Mouse (Mus musculus) monocyte, adult 2 months (primary cell): ENCODE results near the gene Gnai2.

Experiments used
- DNase-seq, 2 experiments: peaks; one replicate each; pipeline ENCODE4 v3.0.0; 2022; ENCODE audit warnings: low spot score in 2 of 2, low read depth in 1 of 2

Gnai2 gene

DNA sequence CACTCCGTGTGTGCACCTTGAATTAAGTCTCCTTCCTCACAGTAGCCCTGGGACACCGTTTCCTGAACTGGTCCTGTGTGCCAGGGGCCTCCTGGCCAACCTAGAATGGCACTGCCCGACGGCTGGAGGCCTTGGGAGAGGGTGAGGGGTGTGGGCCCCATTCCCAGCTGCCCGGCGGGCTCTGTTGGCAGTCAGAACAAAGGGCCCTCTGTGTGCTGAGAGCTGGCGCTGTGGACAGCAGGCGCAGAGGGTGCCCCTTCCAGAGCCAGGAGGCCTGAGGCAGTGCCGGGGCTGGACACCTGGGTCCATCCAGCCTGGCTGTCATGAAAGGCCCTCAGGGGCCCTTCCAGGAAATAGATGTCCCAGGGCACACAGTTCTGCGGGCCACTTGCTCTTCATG is 24.4 kb upstream of the Gnai2 start:
- no peak for DNase-seq

DNA sequence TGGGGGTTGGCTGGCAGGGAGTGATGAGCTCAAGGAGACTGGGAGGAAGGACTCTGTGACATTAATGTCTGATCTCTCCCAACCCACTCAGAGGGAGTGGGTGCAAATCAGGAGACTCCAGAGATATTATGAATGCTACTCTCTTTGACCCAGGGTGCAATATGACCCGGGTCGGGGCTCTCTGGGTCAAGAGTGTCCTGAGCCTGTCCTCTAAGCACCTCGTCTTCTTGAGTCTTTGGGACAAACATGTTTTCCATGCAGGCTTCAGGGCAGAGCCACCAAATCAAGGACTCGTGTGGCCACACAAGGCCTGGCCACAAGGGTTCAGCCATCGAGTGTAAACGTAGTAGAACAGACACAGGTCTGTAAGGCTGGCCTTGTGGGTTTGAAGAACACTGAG is 22.9 kb upstream of the Gnai2 start:
- no peak for DNase-seq

DNA sequence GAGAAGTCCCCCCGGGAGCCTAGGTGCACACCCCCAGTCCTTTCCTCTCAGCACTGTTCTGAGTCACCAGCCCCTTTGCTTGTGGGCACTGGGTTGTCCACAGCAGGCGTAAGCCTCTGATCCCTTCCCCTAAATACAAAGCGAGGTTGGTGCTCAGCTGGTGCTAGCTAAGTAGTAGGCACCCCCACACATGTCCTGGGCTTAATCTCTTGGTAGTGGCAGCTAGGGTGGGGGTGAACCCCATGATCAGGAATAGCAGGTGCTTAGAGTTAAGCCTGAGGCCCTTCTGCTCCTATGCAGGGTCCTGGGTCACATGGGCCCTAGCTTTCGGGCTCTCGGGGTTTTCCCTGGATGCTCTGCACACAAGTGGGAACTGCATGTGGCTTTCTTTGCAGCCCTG is 22.0 kb upstream of the Gnai2 start:
- no peak for DNase-seq

DNA sequence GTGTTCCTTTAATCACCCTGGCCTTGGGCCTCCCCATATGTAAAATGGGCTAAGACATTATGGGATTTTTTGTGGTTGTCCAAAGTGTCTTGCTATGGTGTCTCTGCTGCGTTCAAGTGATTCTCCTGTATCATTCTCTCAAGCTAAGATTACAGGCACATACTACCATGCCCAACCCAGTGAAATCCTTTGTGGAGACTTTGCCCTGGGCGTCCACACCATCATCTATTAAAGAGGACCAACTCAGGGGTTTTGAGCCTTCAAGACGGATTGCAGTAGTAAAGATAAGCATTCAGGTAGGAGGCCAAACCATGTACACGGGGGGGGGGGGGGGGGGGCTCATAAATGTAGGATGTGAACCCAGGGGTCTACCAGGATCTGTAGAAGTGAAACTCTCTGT is 19.4 kb upstream of the Gnai2 start:
- no peak for DNase-seq

DNA sequence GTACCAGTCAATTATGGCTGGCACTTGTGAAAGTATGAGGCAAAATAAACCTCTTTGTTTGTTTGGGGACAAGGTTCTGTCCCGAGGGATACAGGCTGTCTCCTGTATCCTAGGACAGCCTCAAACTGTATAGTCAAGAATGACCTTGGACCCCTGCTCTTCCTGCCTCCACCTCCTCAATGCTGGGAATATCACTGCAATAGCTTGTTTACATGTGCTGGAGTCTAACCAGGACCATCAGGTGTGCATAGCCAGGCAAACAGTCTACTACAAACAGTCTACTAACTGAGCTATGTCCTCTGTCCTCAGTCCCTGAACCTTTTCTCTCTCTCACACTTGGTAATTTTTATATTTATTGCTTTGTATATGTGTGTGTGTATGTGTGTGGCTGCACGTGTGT is 18.3 kb upstream of the Gnai2 start:
- DNase-seq: no peak

DNA sequence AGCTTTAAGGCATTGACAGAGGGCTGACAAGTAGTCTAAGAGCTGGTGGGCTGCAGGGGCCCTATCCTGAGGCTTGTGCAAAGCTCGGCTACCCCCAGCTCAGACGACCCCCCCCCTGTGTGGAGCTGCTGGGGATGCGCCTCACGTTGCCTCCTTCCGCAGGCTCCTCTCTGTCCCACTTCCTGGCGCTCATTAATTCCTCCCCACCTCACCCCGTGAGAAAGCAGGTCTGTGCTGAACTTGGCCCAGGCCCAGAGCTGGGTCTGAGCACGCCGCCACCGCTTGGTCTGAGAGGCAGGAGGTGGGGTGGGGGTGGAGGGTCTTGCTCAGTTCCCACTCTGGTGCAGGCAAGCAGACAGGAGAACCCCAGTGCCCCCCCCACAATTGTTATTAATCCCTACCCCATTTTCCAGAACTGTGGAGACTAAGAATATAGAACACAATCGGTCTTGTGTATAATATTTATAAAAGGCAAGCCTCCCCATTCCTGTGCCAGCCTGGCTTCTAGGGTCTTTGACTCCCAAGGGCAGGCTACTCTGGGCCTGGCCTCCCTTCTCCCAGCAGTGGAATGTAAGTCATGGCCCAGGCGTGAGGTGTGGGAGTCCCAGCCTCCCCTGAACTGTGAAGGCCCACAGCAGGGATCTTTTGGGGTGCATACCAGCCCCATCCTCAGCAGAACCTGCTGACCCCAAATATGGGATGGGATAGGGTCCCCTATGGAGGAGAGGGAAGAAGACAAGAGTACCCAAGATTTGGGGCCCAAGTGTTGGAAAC is 15.7 kb upstream of the Gnai2 start:
- DNase-seq: no peak

DNA sequence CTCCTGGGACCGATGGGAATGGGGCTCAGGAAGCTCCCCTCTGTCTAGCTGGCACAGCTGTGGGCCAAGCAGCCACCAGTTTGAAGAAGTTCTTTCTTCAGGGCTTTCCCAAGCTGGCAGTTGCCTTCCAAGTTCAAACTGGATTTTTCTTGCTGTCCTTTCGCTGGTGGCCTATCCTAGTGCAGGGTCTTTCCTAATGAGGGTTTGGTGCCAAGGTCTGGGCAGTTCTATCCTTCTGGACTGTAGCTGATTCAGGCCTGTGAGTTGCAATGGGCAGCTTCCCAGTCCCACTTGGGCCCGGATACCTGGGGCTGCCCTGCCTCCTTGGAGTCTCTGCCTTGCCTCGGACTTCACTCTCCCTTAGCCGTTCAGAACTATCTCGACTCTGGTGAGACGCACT is 15.1 kb upstream of the Gnai2 start:
- no peak for DNase-seq

DNA sequence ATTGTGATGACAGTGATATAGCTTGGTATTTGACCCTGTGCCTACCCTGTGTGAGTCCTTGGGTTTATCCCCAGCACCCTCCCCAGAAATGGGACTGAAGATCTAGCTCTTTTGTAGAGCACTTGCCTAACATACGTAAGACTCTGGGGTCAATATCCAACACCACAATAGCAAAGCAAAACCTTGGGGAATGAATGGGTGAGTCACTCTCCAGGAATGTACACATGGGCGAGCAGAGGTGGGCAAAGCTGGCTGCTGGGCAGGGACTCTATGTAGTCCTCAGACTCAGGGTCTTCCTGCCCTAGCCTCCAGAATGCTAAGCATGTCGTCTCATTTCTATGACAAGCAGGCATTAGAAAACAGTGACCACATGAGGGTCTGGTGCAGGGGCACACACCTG is 13.6 kb upstream of the Gnai2 start:
- DNase-seq: no peak

DNA sequence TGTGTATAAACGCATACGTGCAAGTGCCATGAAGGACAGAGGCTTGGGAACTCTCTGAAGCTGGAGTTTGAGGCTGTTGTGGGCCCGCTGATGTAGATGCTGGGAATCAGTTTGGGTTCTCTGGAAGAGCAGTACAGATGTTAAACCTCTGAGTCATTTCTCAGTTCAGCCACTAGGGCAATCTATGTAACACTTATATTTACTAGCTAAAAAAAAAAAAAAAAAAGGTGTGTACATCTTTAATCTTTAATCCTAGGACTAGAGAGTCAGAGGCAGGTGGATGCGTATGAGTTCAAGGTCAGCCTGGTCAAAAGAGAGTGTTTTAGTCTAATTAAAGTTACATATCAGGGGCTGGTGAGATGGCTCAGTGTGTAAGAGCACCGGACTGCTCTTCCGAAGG is 11.8 kb upstream of the Gnai2 start:
- no peak for DNase-seq

DNA sequence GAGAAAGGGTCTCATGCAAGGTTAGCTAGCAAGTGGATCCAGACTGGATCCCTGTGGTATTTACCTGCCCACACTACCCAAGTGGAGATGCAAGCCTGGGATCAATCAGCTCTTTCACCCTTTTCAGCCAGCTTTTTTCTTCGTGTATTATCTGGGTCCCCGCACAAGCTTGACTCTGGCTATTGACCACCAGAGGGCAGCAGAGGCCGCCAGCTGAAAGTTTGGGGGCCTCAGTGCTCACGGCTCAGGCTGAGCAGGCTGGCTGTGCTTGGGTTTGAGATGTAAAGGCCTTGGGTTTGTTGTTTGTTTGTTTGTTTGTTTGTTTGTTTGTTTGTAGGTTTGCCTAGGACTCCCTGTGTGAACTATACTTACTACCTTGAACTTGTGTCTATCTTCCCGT is 10.4 kb upstream of the Gnai2 start:
- DNase-seq: peak in 1 of 2 experiments; percentile 49

DNA sequence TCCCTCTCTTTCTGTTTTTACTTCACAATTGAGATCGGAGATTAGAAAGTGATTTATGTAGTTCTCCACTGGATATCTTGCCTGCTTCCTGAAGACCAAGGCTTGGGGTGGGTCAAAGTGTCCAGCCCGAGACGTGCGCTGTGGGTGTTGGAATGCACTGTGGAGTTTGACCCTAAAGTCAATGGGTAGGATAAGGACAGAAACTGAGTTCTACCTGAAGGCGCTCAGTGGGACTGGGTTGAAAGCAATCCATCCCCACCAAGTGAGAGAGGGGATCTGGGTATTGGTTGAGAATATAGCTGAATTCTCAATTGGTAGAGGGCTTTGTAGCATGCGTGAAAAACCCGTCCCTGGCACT is 10.0 kb upstream of the Gnai2 start:
- no peak for DNase-seq

DNA sequence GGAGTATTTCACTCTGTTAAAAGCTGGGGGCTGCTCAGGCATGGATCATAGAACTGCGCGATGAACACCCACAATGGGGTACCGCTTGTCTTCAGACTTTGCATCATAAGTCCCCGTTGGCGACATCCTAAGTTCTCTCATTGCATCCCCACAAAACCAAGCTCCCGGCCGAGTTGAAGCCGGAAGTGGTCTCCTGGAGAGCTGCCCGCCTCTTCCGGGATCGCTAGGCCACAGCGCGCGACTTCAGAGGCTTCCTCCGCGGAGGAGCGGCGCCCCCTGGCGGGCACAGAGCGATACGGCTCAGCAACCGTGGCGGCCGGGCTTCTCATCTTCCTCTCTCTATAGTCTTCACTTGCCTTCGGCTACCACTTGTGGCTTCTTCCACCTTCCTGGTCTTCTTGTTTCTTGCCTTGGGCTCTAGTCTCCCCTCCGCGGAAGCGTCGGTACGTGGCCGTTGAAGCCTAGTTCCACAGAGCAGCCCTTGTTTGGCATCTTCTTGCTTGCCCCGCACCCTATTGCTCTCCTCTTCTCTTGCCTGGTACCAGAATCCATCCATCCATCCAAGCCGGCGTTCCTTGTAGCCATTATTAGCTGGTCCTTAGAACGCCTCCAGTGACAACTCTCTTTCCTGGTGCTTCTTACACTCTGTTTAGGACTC is 9.5 kb upstream of the Gnai2 start:
- peak; percentile 78 to 85 for DNase-seq

DNA sequence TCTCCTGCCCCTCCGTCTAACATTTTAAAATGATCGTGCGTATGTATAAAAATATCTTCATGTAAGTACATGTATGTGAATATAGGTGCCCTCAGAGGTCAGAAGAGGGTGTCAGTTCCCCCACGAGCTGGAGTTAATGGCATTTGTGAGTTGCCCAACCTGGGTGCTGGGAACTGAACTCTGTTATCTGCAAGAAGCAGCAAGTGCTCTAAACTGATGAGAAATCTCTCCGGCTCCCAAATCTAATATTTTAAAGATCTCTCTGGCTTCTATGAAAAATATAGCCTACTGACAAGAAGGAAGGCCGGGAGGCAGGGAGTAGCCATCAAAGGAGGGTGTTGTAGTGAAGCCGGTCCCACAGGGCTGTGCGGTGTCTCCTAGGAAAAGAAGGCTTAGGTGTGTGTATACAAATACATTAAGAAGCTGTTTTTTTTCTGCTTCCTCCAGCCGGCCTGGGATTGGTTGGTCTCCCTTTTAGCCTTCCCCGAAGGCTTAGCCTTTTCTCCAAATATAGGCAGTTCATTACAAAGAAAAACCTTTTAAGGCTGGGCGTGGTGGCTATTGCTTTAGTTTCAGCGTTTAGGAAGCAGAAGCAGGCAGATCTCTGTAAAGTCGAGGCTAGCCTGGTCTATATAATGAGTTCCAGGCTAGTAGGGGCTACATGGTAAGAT is 8.5 kb upstream of the Gnai2 start:
- no peak for DNase-seq

DNA sequence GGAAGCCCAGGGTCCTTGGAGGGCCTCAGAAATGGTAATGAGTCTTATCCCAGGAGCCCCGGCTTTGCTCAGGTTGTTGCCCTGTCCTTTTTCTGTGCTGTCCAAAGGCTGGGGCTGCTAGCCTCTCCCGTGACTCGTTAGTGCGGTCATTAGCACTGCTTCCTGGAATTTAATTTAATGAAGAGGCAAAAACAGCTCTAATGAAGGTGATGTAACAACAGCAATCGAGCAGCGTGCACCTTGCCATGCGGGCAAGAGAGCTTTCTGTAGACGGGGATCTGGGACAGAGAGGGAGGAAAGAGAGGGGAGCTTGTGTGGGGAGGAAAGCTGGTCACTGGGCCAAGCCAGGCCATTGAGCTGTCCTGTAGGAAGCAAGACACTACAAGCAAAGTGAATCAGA is 6.5 kb upstream of the Gnai2 start:
- DNase-seq: no peak

DNA sequence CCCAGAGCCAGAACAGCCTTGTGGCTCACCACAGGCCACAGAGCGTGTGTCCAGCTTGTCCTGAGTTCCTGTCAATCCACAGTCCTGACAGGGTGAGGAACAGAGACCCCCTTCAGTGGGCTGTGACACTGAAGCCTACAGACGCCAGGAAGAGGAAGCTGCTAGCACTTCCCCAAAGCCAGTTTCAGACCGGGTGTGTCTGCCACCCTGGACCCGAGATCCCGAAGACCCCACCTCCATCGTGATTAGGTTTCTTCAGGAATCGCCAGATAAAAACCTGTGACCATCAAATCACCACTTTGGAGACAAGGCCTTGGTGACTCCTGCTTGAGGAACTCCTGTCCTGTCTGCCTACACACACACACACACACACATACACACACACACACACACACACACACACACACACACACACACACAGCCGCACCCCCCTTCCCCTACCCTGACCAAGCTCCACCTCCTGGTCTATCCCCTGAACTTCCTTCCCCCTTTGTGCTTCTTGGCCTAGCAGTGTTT is 5.1 kb upstream of the Gnai2 start:
- DNase-seq: peak; percentile 66 to 72

DNA sequence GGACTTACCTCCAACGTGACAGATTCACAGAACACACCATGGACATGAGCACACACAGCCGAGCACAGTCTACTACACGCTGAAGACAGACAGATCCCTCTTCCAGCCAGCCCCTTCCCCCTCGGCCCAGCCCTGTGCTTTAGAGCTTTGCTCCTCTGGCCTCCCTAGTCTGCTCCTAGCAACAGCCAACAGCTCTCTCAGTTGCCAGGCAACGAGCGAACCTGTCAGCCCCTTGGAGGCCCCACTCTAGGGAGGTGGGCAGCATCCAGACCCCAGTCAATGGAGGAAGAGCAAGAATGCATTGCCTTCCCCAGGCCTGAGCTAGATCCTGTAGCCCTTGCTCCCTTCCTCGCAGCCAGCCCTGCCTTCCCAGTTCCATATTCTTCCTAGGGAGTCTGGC is 1.9 kb upstream of the Gnai2 start:
- no peak for DNase-seq

DNA sequence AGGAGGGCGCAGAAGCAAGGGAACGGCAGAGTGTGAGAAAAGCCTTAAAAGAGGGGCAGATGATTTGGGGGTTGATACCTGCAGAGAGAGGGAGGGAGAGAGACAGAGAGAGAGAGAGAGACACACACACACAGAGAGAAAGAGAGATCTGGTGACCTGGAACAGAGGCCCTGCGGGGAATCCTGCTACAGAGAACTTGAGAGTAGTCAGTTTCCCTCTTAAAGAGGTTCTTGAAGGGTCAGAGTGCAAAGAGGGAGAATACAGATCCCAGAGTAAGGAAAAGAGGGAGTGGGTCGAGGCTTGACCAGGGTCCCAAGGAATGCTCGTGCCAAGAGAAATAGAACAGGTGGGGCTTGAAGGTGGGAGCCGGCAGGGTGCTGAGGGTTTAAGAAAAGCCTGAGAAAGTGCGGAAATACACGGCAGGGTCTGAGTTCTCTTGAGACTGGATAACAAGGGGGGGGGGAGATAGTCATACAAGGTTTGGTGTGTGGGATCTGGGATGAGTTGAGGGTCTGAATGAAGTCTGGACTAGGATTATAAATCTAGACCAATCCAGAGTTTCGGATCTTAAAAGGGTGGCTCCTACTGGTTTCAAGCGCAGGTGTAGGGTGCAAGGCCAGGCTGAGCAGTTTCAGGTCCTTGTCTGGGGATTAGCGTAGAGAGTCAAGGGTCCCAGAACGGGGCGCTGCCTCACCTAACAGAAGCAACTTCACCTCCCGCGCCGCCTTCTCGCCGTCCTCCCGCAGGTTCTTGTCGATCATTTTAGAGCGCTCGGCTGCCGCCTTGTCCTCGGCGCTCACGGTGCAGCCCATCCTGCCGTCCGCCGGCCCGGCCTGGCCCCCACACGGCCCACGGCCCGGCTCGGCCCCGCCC is 525 bp downstream of the Gnai2 start:
- no peak for DNase-seq

DNA sequence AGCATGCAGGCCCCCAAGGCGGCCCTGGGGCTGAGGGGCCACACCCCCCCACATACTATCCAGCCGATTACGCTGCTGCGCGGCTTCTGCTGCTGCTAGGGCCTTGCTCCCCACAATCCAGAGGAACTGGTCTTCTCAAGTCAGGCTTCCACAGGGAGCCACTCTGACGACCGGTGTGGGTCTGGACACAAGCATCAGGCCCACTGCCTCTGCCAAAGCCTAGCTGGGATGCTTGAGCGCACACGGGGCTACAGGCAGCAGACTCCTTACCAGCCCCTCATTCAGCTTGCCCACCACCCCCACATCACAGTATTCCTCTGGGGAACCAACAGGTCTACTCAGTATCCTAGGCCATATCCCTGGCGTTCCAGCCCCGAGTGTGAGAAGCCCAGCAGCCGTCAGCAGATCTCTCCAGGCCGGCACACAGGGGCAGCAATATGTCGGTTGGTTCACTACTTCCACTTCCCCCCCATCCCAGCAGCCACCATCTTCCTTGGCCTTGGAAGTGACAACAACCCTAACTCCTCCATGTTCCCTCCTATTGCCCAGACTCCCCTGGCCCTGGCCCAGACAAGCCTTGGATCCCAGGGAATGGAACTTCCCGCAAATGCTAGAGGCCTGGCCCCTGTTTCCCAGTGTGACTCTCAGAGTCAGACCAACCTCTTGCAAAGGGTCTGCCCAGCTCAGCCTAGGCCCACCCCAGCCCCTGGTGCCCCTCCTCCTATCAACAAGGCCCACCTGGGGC is 1.3 kb downstream of the Gnai2 start:
- DNase-seq: no peak

DNA sequence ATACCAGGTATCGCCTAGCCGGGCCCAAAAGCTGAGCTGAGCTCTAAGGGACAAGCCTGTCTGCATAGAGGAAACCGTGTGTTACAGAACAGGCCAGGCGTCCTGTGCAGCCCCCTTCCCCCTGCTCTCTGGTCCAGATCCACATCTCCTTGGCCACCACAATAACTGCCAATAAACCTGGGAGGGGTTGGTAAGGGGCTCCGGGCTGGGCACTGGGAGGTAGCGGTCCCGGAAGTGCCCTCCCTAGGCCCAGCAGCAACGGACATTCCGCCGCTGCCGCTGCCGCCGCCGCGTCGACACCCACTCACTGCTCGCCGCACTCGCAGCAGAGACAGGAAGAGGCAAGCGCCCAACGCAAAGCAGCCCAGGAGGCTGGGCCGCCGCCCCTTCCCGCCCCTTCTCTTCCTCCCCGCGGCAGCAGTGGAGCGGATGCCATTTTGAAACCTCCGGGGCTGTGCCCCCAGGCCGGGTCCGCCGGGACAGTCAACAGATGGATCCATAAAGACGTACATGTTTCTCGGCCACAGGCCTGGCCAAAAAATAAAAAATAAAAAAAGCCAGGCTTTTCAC is 2.0 kb downstream of the Gnai2 start:
- peak; percentile 59 to 75 for DNase-seq

DNA sequence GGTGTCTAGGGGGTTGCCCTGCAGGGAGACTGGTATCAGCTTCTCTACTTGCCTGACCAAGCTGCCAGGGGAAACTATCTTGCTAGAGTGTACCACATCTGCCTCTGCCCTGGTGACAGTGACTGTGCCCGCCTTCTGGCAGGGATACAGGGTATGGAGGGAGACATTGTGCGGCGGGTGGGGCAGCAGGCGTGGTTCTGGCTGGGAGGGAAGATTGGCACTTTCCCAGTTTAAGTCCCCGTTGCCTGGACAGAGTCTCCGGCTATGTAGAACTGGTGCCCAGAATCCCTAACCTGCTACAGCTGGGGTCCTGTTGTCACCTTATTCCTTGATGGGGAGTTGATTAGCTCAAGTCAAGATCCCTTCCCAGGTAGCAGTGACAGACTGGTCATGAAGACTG is 2.7 kb downstream of the Gnai2 start:
- DNase-seq: no peak
